Mouse (Mus musculus) liver, embryonic 11.5 days (tissue): ENCODE measurements around the gene Txn2. TPM values are rescaled to one million over a fixed set of nuclear protein-coding genes. Genes with fewer than 3 reads are reported as not detected.
"Not testable (repeated sequence)": the region's sequence is repeated elsewhere in the genome, so short reads cannot be mapped to it uniquely, and the experiment has no call there.

Experiments
- ATAC-seq: fragments of 200-750 bp; cut with Nextera tagmentation; replicated peaks from 2 replicates; pipeline ENCODE4 v1.8.0; 2017; ENCODE audit warnings: moderate number of reproducible peaks, mild to moderate bottlenecking, moderate TSS enrichment, moderate library complexity; ENCODE audit not compliant: low FRiP score
- DNase-seq: peaks from one replicate; pipeline ENCODE4 v3.0.0-alpha.2; 2017; ENCODE audit warnings: low spot score
- H3K27ac ChIP-seq: fragments of 300-500 bp; sonication (generic); 2 replicates; pipeline ENCODE4 v1.5.1; 2014; ENCODE audit warnings: mild to moderate bottlenecking, low read depth, low read length, control low read depth
- H3K27me3 ChIP-seq: fragments of 300-500 bp; sonication (generic); replicated peaks from 2 replicates; pipeline ENCODE4 v1.6.1; 2014; ENCODE audit warnings: low read length, mixed read lengths; ENCODE audit not compliant: control insufficient read depth, insufficient read depth
- H3K36me3 ChIP-seq: fragments of 300-500 bp; sonication (generic); 2 replicates; pipeline ENCODE4 v1.6.1; 2014; ENCODE audit warnings: mild to moderate bottlenecking, low read length, moderate library complexity, mixed read lengths; ENCODE audit not compliant: control insufficient read depth, insufficient read depth
- H3K4me1 ChIP-seq: fragments of 300-500 bp; sonication (generic); replicated peaks from 2 replicates; pipeline ENCODE4 v1.6.1; 2014; ENCODE audit warnings: low read length, mixed read lengths; ENCODE audit not compliant: control insufficient read depth, insufficient read depth
- H3K4me2 ChIP-seq: fragments of 300-500 bp; sonication (generic); 2 replicates; pipeline ENCODE4 v1.6.1; 2014; ENCODE audit warnings: mild to moderate bottlenecking, control low read depth, moderate library complexity
- H3K4me3 ChIP-seq: fragments of 300-500 bp; sonication (generic); 2 replicates; pipeline ENCODE4 v1.5.1; 2014; ENCODE audit warnings: low read depth, low read length, control low read depth
- H3K9ac ChIP-seq: fragments of 300-500 bp; sonication (generic); 2 replicates; pipeline ENCODE4 v1.6.1; 2014; ENCODE audit warnings: low read depth, low read length, control low read depth
- H3K9me3 ChIP-seq: fragments of 300-500 bp; sonication (generic); 2 replicates; pipeline ENCODE4 v1.6.1; 2016; ENCODE audit warnings: low read length, inconsistent platforms, mixed read lengths; ENCODE audit not compliant: control insufficient read depth
- WGBS: fragments of 180-500 bp; shearing (Covaris S2); extraction: QIAGEN DNeasy Blood & Tissue Kit; methylation state at CpG from one replicate; pipeline ENCODE4 v1.1.7; 2014; 5-methylcytosine and 5-hydroxymethylcytosine counted together
- polyA plus RNA-seq: library from polyadenylated mRNA; unstranded; fragments of >200 nt; fragmentation: Nextera tagmentation; extraction: Ambion mirVana; gene quantifications from 2 replicates; pipeline ENCODE4 v1.2.1, GENCODE M21; 2014

The Txn2 gene
- polyA plus RNA-seq, 1 experiment from 2014 or later = 390 TPM

DNA sequence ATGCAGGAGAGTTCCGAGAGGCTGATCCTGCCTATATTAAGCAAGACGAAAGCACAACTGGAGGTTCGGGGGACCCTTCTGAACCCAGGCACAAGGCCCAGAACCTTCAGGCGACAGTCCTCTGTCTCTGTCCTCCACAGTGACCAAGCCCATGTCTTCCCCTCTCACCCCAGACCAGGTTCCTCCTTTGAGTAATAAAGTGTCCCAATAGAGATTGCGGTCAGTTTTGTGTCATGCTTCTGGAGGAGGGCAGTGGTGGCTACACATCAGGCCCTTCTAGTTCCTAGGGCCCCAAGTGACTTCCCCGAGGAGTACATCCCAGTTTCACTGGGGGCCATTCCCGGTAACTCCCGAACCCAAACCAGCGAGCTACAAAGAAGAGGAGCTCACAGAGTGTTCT lies 54.0 kb downstream of the Txn2 start:
- H3K9ac ChIP-seq = 0 out of 2 replicates have a peak overlapping the region, but pooled peaks have one; percentile 12
- no peak overlapping the region for H3K4me2 ChIP-seq
- DNase-seq = no peak
- no peak overlapping the region for H3K27ac ChIP-seq
- H3K4me1 ChIP-seq = 0 out of 2 replicates have a peak, but pooled peaks cover 3% of the 10 kb centered on the region
- no peaks in the 10 kb centered on the region for H3K36me3 ChIP-seq
- H3K27me3 ChIP-seq = no peaks in the 10 kb centered on the region
- no peak overlapping the region for H3K4me3 ChIP-seq
- H3K9me3 ChIP-seq = no peaks in the 10 kb centered on the region
- 84% methylated on average over 9 of the region's 9 CpGs for WGBS
- no peak for ATAC-seq

GRCm38 (mm10) chr15:77874310-77874709 lies 54.5 kb downstream of the Txn2 start:
- no peak for ATAC-seq
- DNase-seq = no peak
- Histone ChIP-seq H3K27ac (peak overlapping the region; percentile 39; the same call in 1 of the 2 replicates), H3K4me2 (no peak overlapping the region), H3K27me3 (no peaks in the 10 kb centered on the region), H3K4me3 (no peak overlapping the region), H3K4me1 (0 out of 2 replicates have a peak, but pooled peaks cover 3% of the 10 kb centered on the region), H3K36me3 (no peaks in the 10 kb centered on the region), H3K9me3 (no peaks in the 10 kb centered on the region), H3K9ac (0 out of 2 replicates have a peak overlapping the region, but pooled peaks have one; percentile 12)
- WGBS = 47% methylated on average over 4 of the region's 4 CpGs

DNA sequence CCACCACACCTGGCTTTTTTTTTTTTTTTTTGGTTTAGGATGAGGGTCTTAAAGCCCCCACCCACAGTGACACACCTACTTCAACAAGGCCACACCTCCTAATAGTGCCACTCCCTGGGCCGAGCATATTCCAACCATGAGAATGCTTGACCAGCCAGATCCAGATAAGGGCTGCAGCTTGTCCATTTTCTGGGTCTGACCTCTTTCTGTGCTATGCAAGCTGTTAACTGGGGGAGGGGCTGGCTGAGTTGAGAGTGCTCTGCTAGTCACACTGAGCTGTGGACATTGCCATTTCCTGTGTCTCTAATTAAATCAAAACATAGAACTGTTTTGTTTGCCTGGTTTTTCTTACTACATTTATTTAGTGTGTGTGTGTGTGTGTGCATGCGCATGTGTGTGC lies 55.2 kb downstream of the Txn2 start:
- Histone ChIP-seq H3K9ac (no peak overlapping the region), H3K27me3 (no peaks in the 10 kb centered on the region), H3K36me3 (no peaks in the 10 kb centered on the region), H3K4me1 (0 out of 2 replicates have a peak, but pooled peaks cover 3% of the 10 kb centered on the region), H3K9me3 (no peaks in the 10 kb centered on the region), H3K27ac (peak overlapping the region; percentile 39; the same call in 1 of the 2 replicates), H3K4me2 (no peak overlapping the region), H3K4me3 (no peak overlapping the region)
- WGBS = 65% methylated on average over 2 of the region's 2 CpGs
- DNase-seq (no peak), ATAC-seq (no peak)

GRCm38 (mm10) chr15:77872996-77873395 lies 55.8 kb downstream of the Txn2 start:
- no peaks in the 10 kb centered on the region for H3K27me3 ChIP-seq
- 84% methylated on average over 3 of the region's 3 CpGs for WGBS
- DNase-seq (no peak), ATAC-seq (no peak)
- 0 out of 2 replicates have a peak, but pooled peaks cover 3% of the 10 kb centered on the region for H3K4me1 ChIP-seq
- no peak overlapping the region for H3K27ac ChIP-seq
- H3K4me3 ChIP-seq = no peak overlapping the region
- no peaks in the 10 kb centered on the region for H3K9me3 ChIP-seq
- H3K4me2 ChIP-seq = no peak overlapping the region
- no peak overlapping the region for H3K9ac ChIP-seq
- H3K36me3 ChIP-seq = no peaks in the 10 kb centered on the region

DNA sequence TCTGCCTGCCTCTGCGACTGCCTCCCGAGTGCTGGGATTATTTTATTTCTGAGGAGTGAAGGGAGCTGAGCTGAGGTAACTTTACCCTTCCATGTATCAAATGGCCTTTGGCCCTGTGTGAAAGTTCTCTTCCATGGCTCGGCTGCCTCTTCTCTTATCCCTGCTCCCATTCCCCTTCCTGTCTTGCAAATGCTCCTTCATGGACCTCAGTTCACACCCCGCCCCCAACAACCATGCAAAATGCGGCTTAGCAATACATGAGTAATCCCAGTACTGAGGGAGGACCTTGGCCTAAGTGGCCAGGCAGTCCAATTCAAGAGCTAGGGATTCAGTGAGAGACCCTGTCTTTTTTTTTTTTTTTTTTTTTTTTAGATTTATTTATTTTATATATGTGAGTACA lies 60.5 kb downstream of the Txn2 start:
- Histone ChIP-seq H3K9ac (no peak overlapping the region), H3K4me1 (peaks cover 4% of the 10 kb centered on the region), H3K27me3 (no peaks in the 10 kb centered on the region), H3K36me3 (no peaks in the 10 kb centered on the region), H3K9me3 (no peaks in the 10 kb centered on the region), H3K4me3 (no peak overlapping the region), H3K27ac (no peak overlapping the region), H3K4me2 (no peak overlapping the region)
- 91% methylated on average over 5 of the region's 5 CpGs for WGBS
- no peak for ATAC-seq
- DNase-seq = no peak

DNA sequence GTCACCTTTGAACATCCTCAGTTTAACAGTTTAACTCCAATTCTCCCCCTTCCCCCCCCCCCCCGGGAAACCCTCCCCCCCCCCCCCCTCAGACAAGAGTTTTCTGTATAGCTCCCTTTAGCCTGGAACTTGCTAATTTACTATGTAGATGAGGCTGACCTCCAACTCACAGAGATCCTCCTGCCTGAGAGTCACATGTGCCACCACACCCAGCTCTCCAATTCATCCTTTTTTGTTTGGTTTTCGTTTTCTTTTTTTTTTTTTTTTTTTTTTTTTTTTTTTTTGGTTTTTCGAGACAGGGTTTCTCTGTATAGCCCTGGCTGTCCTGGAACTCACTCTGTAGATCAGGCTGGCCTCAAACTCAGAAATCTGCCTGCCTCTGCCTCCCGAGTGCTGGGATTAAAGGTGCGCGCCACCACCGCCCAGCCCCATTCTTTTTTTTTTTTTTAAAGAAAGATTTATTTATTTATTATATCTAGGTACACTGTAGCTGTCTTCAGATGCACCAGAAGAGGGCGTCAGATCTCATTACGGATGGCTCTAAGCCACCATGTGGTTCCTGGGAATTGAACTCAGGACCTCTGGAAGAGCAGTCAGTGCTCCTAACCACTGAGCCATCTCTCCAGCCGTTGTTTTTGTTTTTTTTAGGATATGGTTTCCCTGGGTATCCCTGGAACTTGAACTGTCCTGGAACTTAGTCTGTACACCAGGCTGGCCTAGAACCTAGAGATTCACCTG lies 61.4 kb downstream of the Txn2 start:
- H3K36me3 ChIP-seq, DNase-seq, H3K9me3 ChIP-seq, H3K27ac ChIP-seq, H3K4me2 ChIP-seq, H3K9ac ChIP-seq, H3K27me3 ChIP-seq, H3K4me3 ChIP-seq, ATAC-seq, H3K4me1 ChIP-seq: not testable (repeated sequence)
- 77% methylated on average over 8 of the region's 10 CpGs for WGBS

GRCm38 (mm10) chr15:77866583-77867220 lies 62.1 kb downstream of the Txn2 start:
- ATAC-seq = no peak
- DNase-seq = no peak
- WGBS = 52% methylated on average over 11 of the region's 11 CpGs
- H3K27ac ChIP-seq = no peak overlapping the region
- no peaks in the 10 kb centered on the region for H3K9me3 ChIP-seq
- no peak overlapping the region for H3K9ac ChIP-seq
- H3K36me3 ChIP-seq = no peaks in the 10 kb centered on the region
- peaks cover 4% of the 10 kb centered on the region for H3K4me1 ChIP-seq
- no peaks in the 10 kb centered on the region for H3K27me3 ChIP-seq
- no peak overlapping the region for H3K4me2 ChIP-seq
- no peak overlapping the region for H3K4me3 ChIP-seq
